Mouse (Mus musculus): ENCODE results near the gene Rps6ka2. TPM values are rescaled to one million over a fixed set of nuclear protein-coding genes. Genes with fewer than 3 reads are reported as not detected.

Gene Rps6ka2
- polyA plus RNA-seq, 1 experiment: 3.1 TPM

DNA sequence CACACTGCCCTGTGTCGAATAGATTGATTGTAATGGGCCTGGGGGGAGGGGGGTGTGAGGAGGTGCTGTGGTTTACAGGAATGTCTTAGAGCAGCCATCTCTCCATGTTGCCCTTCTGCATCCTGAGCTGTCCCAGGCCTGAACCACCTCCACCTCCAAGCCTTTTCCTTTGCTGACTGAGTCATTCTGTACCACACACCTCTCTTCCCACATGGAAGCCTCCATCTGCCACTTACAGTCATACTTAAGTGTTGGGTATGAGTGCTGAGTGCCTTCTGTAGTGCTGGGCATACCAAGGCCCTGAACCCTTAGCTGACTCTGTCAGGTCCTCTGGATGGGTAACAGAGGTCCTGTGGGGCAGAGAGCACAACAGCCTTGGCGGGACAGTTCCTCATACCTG is 97.9 kb downstream of the Rps6ka2 start:
- DNase-seq (ENCODE audit: low read depth in 1 of 2, low spot score in 2 of 2): no peak
- H3K27ac ChIP-seq (ENCODE audit: insufficient read depth, low read length): no peak overlapping the region
- 95% methylated on average over 2 of the region's 2 CpGs for WGBS
- no peaks in the 10 kb centered on the region for H3K36me3 ChIP-seq (ENCODE audit: control insufficient read depth, insufficient read depth, low read length)
- TF ChIP-seq POLR2A (IDR thresholded peaks at IDR 0.05; ENCODE audit: low read depth, low read length): no peak
- no peak for TF ChIP-seq CTCF (IDR thresholded peaks at IDR 0.05; ENCODE audit: extremely low read depth, insufficient read depth, insufficient read length, insufficient replicate concordance)
- H3K4me3 ChIP-seq (ENCODE audit: extremely low read depth, insufficient read depth, insufficient read length): no peak overlapping the region
- no peaks in the 10 kb centered on the region for H3K27me3 ChIP-seq (ENCODE audit: control insufficient read depth, insufficient read depth, low read length)
- no peaks in the 10 kb centered on the region for H3K4me1 ChIP-seq (ENCODE audit: control insufficient read depth, insufficient read depth, insufficient read length)

GRCm38 (mm10) chr17:7269151-7269806 is 99.4 kb downstream of the Rps6ka2 start:
- H3K36me3 ChIP-seq (ENCODE audit: control insufficient read depth, insufficient read depth, low read length): no peaks in the 10 kb centered on the region
- DNase-seq (ENCODE audit: low read depth in 1 of 2, low spot score in 2 of 2): no peak
- 89% methylated on average over 12 of the region's 12 CpGs for WGBS
- no peak overlapping the region for H3K27ac ChIP-seq (ENCODE audit: insufficient read depth, low read length)
- no peak overlapping the region for H3K4me3 ChIP-seq (ENCODE audit: extremely low read depth, insufficient read depth, insufficient read length)
- H3K4me1 ChIP-seq (ENCODE audit: control insufficient read depth, insufficient read depth, insufficient read length): no peaks in the 10 kb centered on the region
- H3K27me3 ChIP-seq (ENCODE audit: control insufficient read depth, insufficient read depth, low read length): no peaks in the 10 kb centered on the region
- TF ChIP-seq POLR2A (IDR thresholded peaks at IDR 0.05; ENCODE audit: low read depth, low read length) (no peak), CTCF (IDR thresholded peaks at IDR 0.05; ENCODE audit: extremely low read depth, insufficient read depth, insufficient read length, insufficient replicate concordance) (no peak)

DNA sequence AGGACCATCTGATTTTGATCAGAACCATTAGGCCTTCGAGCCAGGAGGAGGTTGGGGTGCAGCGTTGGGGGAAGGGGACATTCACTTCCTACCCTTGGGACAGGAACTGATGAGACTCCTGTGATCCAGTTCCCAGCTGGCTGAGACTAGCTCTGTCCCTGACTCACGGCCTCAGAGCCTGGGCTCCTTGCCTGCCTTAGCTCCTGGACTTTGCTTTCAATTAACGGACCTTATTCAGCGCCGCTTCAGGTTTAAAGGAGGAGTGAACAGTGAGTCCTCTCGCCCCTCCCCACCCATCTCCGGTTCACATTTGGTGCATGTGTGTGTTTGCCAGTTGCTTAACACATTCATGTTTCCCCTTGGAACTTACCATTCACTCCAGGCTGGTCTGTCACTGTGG is 100.6 kb downstream of the Rps6ka2 start:
- no peaks in the 10 kb centered on the region for H3K36me3 ChIP-seq (ENCODE audit: control insufficient read depth, insufficient read depth, low read length)
- H3K4me3 ChIP-seq (ENCODE audit: extremely low read depth, insufficient read depth, insufficient read length): no peak overlapping the region
- H3K27ac ChIP-seq (ENCODE audit: insufficient read depth, low read length): no peak overlapping the region
- WGBS: 85% methylated on average over 8 of the region's 8 CpGs
- DNase-seq (ENCODE audit: low read depth in 1 of 2, low spot score in 2 of 2): no peak
- TF ChIP-seq POLR2A (IDR thresholded peaks at IDR 0.05; ENCODE audit: low read depth, low read length) (no peak), CTCF (IDR thresholded peaks at IDR 0.05; ENCODE audit: extremely low read depth, insufficient read depth, insufficient read length, insufficient replicate concordance) (no peak)
- H3K4me1 ChIP-seq (ENCODE audit: control insufficient read depth, insufficient read depth, insufficient read length): no peaks in the 10 kb centered on the region
- no peaks in the 10 kb centered on the region for H3K27me3 ChIP-seq (ENCODE audit: control insufficient read depth, insufficient read depth, low read length)

GRCm38 (mm10) chr17:7271522-7272134 is 101.7 kb downstream of the Rps6ka2 start:
- Histone ChIP-seq H3K4me3 (ENCODE audit: extremely low read depth, insufficient read depth, insufficient read length) (no peak overlapping the region), H3K27me3 (ENCODE audit: control insufficient read depth, insufficient read depth, low read length) (no peaks in the 10 kb centered on the region), H3K36me3 (ENCODE audit: control insufficient read depth, insufficient read depth, low read length) (no peaks in the 10 kb centered on the region), H3K27ac (ENCODE audit: insufficient read depth, low read length) (no peak overlapping the region), H3K4me1 (ENCODE audit: control insufficient read depth, insufficient read depth, insufficient read length) (no peaks in the 10 kb centered on the region)
- WGBS: 90% methylated on average over 9 of the region's 10 CpGs
- DNase-seq (ENCODE audit: low read depth in 1 of 2, low spot score in 2 of 2): no peak
- no peak for TF ChIP-seq POLR2A (IDR thresholded peaks at IDR 0.05; ENCODE audit: low read depth, low read length)
- TF ChIP-seq CTCF (IDR thresholded peaks at IDR 0.05; ENCODE audit: extremely low read depth, insufficient read depth, insufficient read length, insufficient replicate concordance): no peak

- no peak overlapping the region for H3K4me3 ChIP-seq (ENCODE audit: extremely low read depth, insufficient read depth, insufficient read length)
- TF ChIP-seq CTCF (IDR thresholded peaks at IDR 0.05; ENCODE audit: extremely low read depth, insufficient read depth, insufficient read length, insufficient replicate concordance): no peak
- TF ChIP-seq POLR2A (IDR thresholded peaks at IDR 0.05; ENCODE audit: low read depth, low read length): no peak
- 86% methylated on average over 9 of the region's 9 CpGs for WGBS
- no peaks in the 10 kb centered on the region for H3K4me1 ChIP-seq (ENCODE audit: control insufficient read depth, insufficient read depth, insufficient read length)
- no peaks in the 10 kb centered on the region for H3K36me3 ChIP-seq (ENCODE audit: control insufficient read depth, insufficient read depth, low read length)
- DNase-seq (ENCODE audit: low read depth in 1 of 2, low spot score in 2 of 2): no peak
- no peaks in the 10 kb centered on the region for H3K27me3 ChIP-seq (ENCODE audit: control insufficient read depth, insufficient read depth, low read length)
- H3K27ac ChIP-seq (ENCODE audit: insufficient read depth, low read length): no peak overlapping the region
Measured at GRCm38 (mm10) chr17:7273054-7273453, 103.1 kb downstream of the Rps6ka2 start.

DNA sequence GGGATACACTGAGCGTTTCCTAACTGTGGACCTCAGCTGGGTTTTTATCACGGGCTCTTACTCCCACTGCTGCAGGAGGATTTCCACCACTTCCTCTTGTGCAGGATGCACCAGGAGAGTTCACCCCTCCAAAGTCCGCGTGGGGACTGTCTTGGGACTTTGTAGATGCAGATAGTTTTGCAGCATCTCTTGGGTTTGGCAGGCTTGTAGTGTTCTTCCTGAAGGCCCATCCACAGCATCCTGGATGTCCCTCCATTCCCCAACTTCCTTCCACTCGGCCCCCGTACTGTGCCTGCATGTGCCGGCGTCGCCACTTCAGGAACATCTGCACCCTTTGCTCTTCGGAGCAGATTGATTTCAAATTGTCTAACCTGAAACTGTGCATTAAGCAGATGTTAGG is 103.9 kb downstream of the Rps6ka2 start:
- no peak for DNase-seq (ENCODE audit: low read depth in 1 of 2, low spot score in 2 of 2)
- H3K4me1 ChIP-seq (ENCODE audit: control insufficient read depth, insufficient read depth, insufficient read length): no peaks in the 10 kb centered on the region
- H3K36me3 ChIP-seq (ENCODE audit: control insufficient read depth, insufficient read depth, low read length): no peaks in the 10 kb centered on the region
- no peak overlapping the region for H3K4me3 ChIP-seq (ENCODE audit: extremely low read depth, insufficient read depth, insufficient read length)
- TF ChIP-seq POLR2A (IDR thresholded peaks at IDR 0.05; ENCODE audit: low read depth, low read length): no peak
- TF ChIP-seq CTCF (IDR thresholded peaks at IDR 0.05; ENCODE audit: extremely low read depth, insufficient read depth, insufficient read length, insufficient replicate concordance): no peak
- WGBS: 70% methylated on average over 10 of the region's 10 CpGs
- H3K27me3 ChIP-seq (ENCODE audit: control insufficient read depth, insufficient read depth, low read length): no peaks in the 10 kb centered on the region
- no peak overlapping the region for H3K27ac ChIP-seq (ENCODE audit: insufficient read depth, low read length)

- no peak for TF ChIP-seq POLR2A (IDR thresholded peaks at IDR 0.05; ENCODE audit: low read depth, low read length)
- TF ChIP-seq CTCF (IDR thresholded peaks at IDR 0.05; ENCODE audit: extremely low read depth, insufficient read depth, insufficient read length, insufficient replicate concordance): no peak
- Histone ChIP-seq H3K4me3 (ENCODE audit: extremely low read depth, insufficient read depth, insufficient read length) (no peak overlapping the region), H3K27ac (ENCODE audit: insufficient read depth, low read length) (no peak overlapping the region), H3K4me1 (ENCODE audit: control insufficient read depth, insufficient read depth, insufficient read length) (no peaks in the 10 kb centered on the region), H3K36me3 (ENCODE audit: control insufficient read depth, insufficient read depth, low read length) (no peaks in the 10 kb centered on the region), H3K27me3 (ENCODE audit: control insufficient read depth, insufficient read depth, low read length) (no peaks in the 10 kb centered on the region)
- WGBS: 92% methylated on average over 15 of the region's 15 CpGs
- no peak for DNase-seq (ENCODE audit: low read depth in 1 of 2, low spot score in 2 of 2)
Measured at GRCm38 (mm10) chr17:7278702-7279242, 108.9 kb downstream of the Rps6ka2 start.

Measured in spleen, adult 2 months (tissue).